Mouse (Mus musculus) intestine, postnatal 0 days (tissue): ENCODE data around the gene Ric1. TPM values are rescaled to one million over a fixed set of nuclear protein-coding genes. Genes with fewer than 3 reads are reported as not detected.
A peak's percentile ranks its signal among the peaks of the same experiment; 100 is the strongest.

Experiments used
- ATAC-seq: fragments of 200-750 bp; cut with Nextera tagmentation; 2 replicates; pipeline ENCODE4 v1.8.0; 2017; ENCODE audit warnings: mild to moderate bottlenecking, moderate TSS enrichment, moderate library complexity
- H3K27ac ChIP-seq: fragments of 300-500 bp; sonication (generic); 2 replicates; pipeline ENCODE4 v1.5.1; 2014; ENCODE audit warnings: mild to moderate bottlenecking, low read depth, low read length, moderate library complexity
- H3K27me3 ChIP-seq: fragments of 300-500 bp; sonication (generic); replicated peaks from 2 replicates; pipeline ENCODE4 v1.6.1; 2014; ENCODE audit warnings: low read length, mixed read lengths; ENCODE audit not compliant: control insufficient read depth, insufficient read depth
- H3K36me3 ChIP-seq: fragments of 300-500 bp; sonication (generic); 2 replicates; pipeline ENCODE4 v1.6.1; 2014; ENCODE audit warnings: mild to moderate bottlenecking, moderate library complexity; ENCODE audit not compliant: control insufficient read depth, insufficient read depth
- H3K4me1 ChIP-seq: fragments of 300-500 bp; sonication (generic); replicated peaks from 2 replicates; pipeline ENCODE4 v1.6.1; 2014; ENCODE audit warnings: antibody characterized with exemption, low read length, mixed read lengths; ENCODE audit not compliant: control insufficient read depth, insufficient read depth
- H3K4me2 ChIP-seq: fragments of 300-500 bp; sonication (generic); replicated peaks from 2 replicates; pipeline ENCODE4 v1.6.1; 2014; ENCODE audit warnings: low read depth, mild to moderate bottlenecking, moderate library complexity
- H3K4me3 ChIP-seq: fragments of 300-500 bp; sonication (generic); 2 replicates; pipeline ENCODE4 v1.5.1; 2014; ENCODE audit warnings: low read depth, low read length
- H3K9ac ChIP-seq: fragments of 300-500 bp; sonication (generic); 2 replicates; pipeline ENCODE4 v1.6.1; 2014; ENCODE audit warnings: mild to moderate bottlenecking, low read depth, low read length
- H3K9me3 ChIP-seq: fragments of 300-500 bp; sonication (generic); 2 replicates; pipeline ENCODE4 v1.6.1; 2016; ENCODE audit warnings: mixed run types; ENCODE audit not compliant: control insufficient read depth
- CTCF ChIP-seq: sonication (generic); IDR thresholded peaks from 2 replicates; pipeline ENCODE4 v1.5.1; 2016; ENCODE audit warnings: low read depth, mild to moderate bottlenecking, control low read depth, antibody characterized with exemption, moderate library complexity
- WGBS: fragments of 180-500 bp; shearing (Covaris S2); extraction: QIAGEN DNeasy Blood & Tissue Kit; methylation state at CpG from one replicate; pipeline ENCODE4 v1.1.7; 2014; 5-methylcytosine and 5-hydroxymethylcytosine counted together
- polyA plus RNA-seq: library from polyadenylated mRNA; unstranded; fragments of >200 nt; fragmentation: Nextera tagmentation; extraction: Ambion mirVana; gene quantifications from 2 replicates; pipeline ENCODE4 v1.2.1, GENCODE M21; 2015

Gene Ric1
- polyA plus RNA-seq, 1 experiment from 2014 or later = 10.2 TPM

DNA sequence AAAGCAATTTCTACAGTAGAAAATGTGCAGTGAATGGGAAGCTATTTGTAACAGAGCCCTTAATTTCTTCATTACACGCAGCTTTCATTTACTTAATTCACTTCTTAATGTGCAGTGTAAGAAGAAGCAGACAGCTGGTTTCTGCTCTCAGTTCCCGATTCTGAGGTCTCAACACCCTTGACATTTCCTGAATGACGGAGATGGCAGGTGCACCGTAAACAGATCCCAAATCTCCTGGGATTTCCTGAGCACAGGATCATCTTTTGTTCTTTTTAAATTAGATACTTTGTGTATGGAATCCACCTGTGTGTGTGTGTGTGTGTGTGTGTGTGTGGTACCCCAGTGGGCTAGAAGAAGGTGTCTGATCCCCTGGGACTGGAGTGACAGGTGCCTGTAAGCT is 27.6 kb upstream of the Ric1 start:
- H3K4me3 ChIP-seq = no peak overlapping the region
- H3K4me2 ChIP-seq = no peak overlapping the region
- no peak overlapping the region for H3K9ac ChIP-seq
- H3K36me3 ChIP-seq = no peaks in the 10 kb centered on the region
- no peaks in the 10 kb centered on the region for H3K27me3 ChIP-seq
- H3K9me3 ChIP-seq = no peaks in the 10 kb centered on the region
- ATAC-seq = no peak
- WGBS = 86% methylated on average over 4 of the region's 4 CpGs
- H3K4me1 ChIP-seq = no peaks in the 10 kb centered on the region
- no peak for TF ChIP-seq CTCF
- no peak overlapping the region for H3K27ac ChIP-seq

DNA sequence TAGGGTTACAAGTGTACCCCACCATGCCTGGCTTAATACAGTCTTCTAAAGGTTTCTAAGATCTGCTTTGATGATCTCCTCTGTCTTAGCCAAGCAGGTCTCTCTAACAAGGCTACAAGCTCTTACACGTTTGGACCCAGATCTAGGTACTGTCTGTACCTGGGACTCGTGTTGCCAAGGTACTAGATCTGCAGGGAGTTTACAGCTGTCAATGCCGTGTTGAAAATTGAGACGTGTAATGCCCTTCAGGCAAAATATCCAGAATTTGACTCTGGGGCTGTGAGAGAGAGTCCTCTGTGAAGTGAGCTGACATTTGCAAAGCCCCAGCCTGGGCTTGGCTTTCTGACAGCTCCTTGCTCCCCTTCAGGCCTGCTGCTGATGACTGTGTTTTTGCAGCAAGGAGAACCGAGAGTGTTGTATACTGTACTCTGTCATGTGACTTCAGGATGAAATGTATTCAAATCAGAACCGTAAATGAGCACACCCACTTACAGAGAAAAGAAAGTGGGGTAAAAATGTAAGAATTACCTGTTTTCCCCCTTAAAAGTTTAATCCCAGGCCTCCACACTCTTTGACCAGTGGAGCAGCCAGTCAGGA is 26.0 kb upstream of the Ric1 start:
- Histone ChIP-seq H3K4me3 (no peak overlapping the region), H3K27ac (0 out of 2 replicates have a peak overlapping the region, but pooled peaks have one; percentile 1), H3K27me3 (no peaks in the 10 kb centered on the region), H3K36me3 (no peaks in the 10 kb centered on the region), H3K4me1 (no peaks in the 10 kb centered on the region), H3K4me2 (no peak overlapping the region), H3K9me3 (no peaks in the 10 kb centered on the region), H3K9ac (no peak overlapping the region)
- ATAC-seq = no peak
- no peak for TF ChIP-seq CTCF
- WGBS = 62% methylated on average over 6 of the region's 6 CpGs

DNA sequence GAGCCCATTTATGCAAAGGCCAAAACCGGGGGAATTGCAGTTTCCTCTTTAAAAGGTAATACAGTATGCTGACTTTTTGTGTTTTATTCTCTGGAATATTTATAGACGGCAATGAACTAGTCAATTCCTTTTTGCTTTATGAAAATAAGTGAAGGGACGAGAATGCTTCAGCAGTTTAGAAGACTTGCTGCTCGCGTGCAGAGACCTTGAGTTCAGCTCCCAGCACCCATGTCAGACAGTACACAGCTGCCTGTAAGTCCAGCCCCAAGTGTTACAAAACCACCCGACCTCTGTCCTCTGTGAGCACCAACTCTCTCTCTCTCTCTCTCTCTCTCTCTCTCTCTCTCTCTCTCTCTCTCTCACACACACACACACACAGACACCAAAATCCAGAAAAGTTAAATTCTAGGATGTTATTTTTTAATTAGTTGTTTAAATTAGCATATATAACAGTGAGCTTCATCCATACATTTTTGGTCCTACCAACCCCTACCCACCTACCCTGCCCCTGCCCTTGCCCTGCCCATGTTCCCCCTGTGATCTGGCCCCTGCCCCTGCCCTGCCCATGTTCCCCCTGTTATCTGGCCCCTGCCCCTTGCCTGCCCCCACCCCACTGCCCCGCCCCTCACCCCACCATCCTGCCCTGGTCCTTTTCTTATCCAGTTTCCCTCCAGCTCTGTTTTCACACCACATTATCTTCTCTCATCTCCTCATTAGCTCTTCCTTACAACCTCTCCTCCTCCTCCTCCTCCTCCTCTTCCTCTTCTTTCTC is 25.1 kb upstream of the Ric1 start:
- Histone ChIP-seq H3K4me3 (no peak overlapping the region), H3K9ac (no peak overlapping the region), H3K27ac (0 out of 2 replicates have a peak overlapping the region, but pooled peaks have one; percentile 1), H3K27me3 (no peaks in the 10 kb centered on the region), H3K36me3 (no peaks in the 10 kb centered on the region), H3K9me3 (no peaks in the 10 kb centered on the region), H3K4me1 (no peaks in the 10 kb centered on the region), H3K4me2 (no peak overlapping the region)
- WGBS = 52% methylated on average over 7 of the region's 7 CpGs
- no peak for TF ChIP-seq CTCF
- ATAC-seq = no peak

DNA sequence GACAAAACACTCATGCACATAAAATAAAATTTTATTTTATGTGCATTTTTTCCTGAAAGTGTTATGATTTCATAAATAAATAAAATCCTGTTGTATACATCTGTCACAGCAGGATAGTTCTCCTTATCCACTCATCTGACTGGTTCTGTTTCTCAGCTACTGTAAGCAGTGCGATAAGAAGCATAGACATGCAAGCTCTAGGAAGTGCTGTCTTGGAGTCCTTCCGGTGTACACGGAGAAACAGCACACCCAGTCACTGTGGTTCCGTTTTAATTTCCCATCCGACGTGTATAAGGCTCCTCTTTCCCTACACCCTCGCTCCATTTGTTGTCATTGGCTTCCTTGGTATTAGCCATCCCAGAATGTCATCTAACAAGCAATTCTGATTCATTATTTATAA is 24.2 kb upstream of the Ric1 start:
- Histone ChIP-seq H3K4me3 (no peak overlapping the region), H3K9me3 (no peaks in the 10 kb centered on the region), H3K4me2 (no peak overlapping the region), H3K9ac (no peak overlapping the region), H3K27me3 (no peaks in the 10 kb centered on the region), H3K27ac (no peak overlapping the region), H3K4me1 (no peaks in the 10 kb centered on the region), H3K36me3 (no peaks in the 10 kb centered on the region)
- 70% methylated on average over 7 of the region's 7 CpGs for WGBS
- TF ChIP-seq CTCF = no peak
- no peak for ATAC-seq

DNA sequence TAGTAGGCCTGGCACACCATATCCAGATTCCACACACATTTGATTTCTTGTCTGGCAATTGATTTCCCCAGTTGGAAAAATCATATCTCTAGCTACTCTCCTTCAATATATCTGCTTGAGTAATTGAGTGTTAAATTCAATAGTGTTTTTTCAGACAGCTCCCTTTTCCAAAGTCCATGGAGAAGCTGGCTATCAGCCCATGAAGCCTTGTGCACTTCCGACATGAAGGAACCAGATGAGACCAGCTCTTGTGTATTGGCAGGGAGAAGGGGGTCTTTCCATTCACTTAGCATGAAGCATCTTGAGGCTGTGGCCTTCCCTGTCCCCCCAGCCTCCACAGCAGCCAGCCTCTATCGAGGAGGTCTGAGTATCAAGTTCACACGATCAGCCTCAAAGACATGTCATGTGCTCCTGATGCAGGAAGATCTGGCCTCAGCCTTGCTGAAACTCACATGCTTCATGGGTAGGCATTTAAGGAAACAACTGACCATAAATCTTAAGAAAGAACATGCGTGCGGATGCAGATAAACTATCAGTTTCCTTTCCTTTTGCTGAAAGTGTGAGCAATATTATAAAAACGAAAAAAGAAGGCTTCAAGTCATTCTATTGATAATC is 23.1 kb upstream of the Ric1 start:
- Histone ChIP-seq H3K27ac (peak overlapping the region; percentile 63), H3K4me3 (no peak overlapping the region), H3K4me2 (no peak overlapping the region), H3K9me3 (no peaks in the 10 kb centered on the region), H3K27me3 (no peaks in the 10 kb centered on the region), H3K36me3 (no peaks in the 10 kb centered on the region), H3K4me1 (no peaks in the 10 kb centered on the region), H3K9ac (no peak overlapping the region)
- WGBS = 40% methylated on average over 6 of the region's 6 CpGs
- no peak for ATAC-seq
- TF ChIP-seq CTCF = no peak

DNA sequence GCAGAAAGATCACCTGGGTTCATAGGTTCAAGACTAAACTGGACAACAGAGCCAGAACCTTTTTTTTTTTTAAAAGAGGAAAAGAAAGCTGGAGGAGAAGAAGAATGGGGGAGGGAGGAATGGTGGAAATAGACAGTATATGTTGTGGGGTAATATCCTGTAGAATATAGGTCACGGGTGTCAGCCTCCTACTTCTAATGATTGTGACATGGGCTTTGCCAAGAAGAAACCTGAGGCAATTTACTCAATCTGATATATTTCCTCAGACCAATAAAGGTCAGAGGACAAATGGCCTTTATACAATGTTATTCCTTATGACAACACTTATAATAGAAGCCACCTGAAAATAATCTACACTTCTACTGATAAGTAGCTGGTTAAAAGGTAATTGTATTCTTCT is 21.7 kb upstream of the Ric1 start:
- H3K9me3 ChIP-seq = no peaks in the 10 kb centered on the region
- no peak for TF ChIP-seq CTCF
- no peak for ATAC-seq

More for the DNA sequence above, 21.7 kb upstream of the Ric1 start:
- H3K27me3 ChIP-seq = no peaks in the 10 kb centered on the region
- no peak overlapping the region; the same call in 1 of the 2 replicates for H3K27ac ChIP-seq
- no peak overlapping the region for H3K4me3 ChIP-seq
- no peaks in the 10 kb centered on the region for H3K36me3 ChIP-seq
- WGBS = 44% methylated on average over 1 of the region's 1 CpGs
- no peak overlapping the region for H3K9ac ChIP-seq
- no peaks in the 10 kb centered on the region for H3K4me1 ChIP-seq
- no peak overlapping the region for H3K4me2 ChIP-seq
